Mouse (Mus musculus): Measurements from ENCODE around the gene Fndc11. TPM values are rescaled to one million over a fixed set of nuclear protein-coding genes. Genes with fewer than 3 reads are reported as not detected.

The Fndc11 gene
- polyA plus RNA-seq, 2 experiments from 2014 or later: 0.73 to 1.1 TPM

DNA sequence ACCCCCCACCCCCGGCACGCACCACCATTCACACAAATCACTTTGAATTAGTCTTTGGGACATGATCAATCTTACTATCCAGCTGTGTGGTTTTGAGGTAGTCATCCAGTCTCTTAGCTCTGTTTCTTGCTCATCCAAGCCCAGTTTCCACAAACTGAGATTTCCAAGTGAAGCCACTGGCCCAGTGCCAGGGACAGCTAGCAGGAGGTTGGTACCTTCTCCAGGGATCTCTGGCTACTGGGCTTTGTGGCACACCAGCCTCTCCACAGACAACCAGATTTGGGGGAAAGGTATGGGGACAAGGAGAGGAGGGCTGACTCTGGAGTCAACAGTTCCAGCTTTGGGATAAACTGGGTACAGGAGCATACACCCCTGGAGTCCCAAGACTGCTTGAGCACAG is 548 bp downstream of the Fndc11 start:
- no peak for ATAC-seq

DNA sequence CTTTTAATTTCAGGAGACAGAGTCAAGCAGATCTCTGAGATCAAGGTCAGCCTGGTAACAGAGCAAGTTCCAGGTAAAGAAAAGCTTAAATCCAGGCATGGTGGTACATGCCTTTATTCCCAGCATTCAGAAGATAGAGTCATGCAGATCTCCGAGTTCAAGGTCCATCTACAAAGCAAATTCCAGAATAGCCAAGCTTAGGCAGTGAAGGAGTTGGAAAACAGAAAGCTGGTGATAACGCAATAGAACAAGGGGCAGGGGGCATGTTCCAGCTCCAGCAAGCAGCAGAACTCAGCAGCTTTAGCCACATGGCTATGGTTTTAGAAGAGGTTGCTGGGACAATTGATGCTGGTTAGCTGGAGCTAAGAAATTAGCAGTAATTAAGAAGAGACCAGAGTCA is 5.2 kb downstream of the Fndc11 start:
- ATAC-seq: no peak

DNA sequence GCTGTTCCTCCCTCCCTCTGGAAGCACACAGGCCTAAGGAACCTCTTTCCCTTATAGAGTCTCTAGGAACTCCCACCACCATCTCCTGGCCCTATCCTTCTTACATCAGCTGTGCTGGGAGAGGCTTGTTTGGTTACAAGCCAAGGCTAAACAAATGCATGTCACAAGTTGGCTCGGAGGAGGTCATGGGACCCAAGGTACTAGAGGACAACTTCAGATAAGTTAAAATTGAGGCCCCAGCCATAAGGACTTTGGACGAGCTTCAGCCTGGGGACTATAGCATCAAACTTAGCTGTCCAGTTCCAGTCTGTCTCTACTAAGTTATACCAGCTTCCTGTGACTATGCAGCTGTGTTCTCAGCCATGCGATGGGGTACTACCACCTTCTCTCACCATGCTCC is 7.3 kb downstream of the Fndc11 start:
- no peak for ATAC-seq

DNA sequence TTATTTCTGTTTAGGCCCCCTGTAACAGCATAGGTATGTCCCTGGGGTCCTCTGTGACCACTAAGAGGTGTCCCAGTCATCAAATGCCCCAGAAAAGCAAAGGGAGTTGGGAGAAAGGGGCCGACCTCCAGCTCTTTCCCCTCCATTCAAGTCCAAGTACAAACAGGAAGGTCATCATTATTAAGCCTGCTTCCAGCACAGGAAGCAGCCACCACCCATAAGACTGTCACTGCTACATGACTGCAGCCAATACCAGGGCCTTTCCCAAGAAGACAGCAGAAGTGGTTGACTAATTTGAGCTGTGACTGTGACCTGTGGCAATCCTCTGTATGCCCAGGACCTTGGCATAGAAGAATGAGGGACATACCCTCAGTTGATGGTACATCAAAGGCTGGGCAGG is 8.5 kb downstream of the Fndc11 start:
- ATAC-seq: no peak

DNA sequence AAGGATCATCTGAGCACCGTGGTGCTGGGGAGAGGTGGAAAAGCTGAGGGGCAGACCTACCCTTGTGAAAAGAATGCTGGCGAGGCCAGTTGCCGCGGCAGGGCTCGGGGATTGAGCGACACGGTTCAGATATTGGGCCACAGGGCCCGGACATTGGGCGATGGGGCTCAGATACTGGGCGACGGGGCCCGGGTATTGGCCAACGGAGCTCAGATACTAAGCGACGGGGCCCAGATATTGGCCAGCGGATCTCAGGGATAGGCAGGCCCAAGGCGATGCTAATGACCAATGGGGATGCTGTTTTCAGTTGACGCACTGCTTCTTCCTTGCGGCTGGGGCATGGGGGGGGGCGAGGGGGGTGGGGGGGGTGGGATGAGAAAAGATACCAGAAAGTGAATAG is 11.4 kb downstream of the Fndc11 start:
- no peak for ATAC-seq

DNA sequence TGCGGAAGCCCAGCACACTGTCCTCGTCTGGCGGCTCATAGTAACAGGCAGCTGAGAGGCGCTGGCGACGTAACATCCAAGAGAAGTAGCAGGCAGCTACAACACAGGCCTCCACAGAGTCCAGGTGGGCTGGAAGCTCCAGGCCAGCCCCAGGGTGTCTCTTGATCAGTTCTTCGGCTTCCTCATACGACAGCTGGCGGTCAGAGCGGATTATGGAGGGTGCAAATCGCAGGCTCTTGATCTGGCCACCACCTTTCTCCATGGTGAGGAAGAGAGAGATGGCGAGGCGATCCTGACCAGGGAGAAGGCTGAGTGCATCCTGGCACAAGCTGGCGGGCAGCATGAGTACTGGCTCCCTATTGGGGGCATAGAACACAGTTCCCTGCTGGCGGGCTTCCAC is 13.6 kb downstream of the Fndc11 start:
- ATAC-seq: no peak

DNA sequence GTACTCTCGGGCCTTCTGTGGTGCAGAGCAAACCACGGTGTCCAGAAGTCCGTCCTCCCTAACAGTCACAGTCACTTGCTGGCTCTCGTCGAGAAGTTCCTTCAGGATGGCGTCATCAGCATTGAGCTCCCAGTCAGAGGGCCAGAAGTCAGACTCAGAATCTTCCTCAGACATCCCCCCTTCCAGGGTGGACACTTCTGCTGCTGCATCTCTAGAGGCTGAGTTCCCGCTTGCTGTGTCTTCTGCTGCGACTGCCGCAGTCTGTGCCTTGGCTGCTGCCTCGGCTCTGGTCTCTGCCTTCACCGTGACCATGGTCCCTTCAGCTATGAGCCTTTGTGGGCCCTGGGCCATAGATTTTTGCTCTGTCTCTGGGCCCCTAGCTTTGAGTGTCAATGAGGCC is 14.9 kb downstream of the Fndc11 start:
- no peak for ATAC-seq

DNA sequence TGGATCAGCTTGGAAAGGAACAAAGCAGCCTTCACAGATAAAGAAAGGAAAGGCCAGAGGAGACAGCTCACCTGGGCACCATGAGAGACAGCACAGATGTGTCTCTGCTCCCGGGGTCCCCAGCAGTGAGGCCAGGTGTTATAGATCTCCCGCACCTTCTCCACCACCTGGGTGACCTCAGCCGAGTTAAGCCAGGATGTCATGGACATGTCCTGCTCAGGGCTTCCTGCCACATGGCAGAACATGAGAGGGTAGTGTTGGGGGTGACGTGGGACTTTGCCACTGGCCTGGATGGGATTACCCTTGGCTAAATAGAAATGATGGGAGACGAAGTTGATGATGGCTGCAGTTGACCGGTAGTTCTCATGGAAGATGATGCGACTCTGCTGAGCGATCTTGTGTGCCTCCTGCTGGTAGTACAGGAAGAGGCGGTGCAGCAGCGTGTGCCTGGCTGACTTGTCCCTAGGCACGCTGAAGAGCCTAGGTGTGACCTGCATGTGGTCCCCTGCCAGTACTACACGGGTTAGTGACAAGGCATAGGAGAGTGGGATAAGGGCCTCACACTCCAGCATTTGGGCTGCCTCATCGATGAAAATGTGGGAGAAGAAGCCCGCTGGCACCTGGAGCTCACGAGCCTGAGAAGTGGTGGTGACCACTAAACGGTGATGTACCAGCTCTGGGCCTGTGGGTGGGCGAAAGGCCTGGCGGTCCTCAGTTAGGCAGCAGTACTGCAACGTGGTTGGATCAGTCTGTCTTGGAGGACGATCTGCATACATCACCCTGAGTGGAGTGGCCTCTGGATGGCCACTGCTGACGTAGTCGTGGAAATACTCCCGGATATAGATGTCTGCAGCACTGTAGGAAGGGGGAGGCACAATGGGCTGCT is 16.1 kb downstream of the Fndc11 start:
- no peak for ATAC-seq

DNA sequence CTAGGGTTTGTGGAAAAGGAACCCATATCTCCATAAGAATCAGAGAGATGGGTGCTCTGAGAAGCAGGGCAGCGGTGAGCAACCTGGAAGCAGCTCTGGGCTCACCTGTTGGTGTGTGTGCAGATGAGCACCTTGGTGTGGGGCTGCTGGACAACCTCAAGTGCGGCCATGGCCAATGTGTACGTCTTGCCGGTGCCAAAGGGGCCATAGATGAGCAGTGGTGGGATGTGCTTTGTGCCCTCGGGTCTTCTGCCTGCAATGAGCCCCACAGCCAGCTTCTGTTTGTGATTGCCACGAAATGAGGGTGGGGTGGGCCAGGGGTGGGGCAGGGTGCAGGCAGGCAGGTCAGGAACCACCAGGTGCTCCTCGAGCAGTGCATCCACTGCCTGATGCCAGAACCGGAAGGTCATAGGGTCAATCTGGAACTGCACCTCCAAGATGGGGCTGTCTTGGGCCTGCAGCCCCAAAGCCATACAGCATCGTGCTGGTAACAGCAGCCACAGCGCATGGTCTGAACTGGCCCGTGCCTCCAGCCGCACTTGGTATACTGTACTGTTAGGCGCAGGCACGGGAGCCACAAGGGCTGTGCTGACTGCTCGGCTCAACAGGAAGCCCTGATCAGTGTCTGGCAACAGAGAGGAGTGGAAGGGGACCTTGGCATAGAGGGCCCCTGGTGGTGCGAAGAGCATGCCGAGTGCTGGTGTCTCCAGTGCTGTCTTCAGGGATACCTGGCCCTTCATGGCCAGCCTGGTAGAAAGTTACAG is 17.6 kb downstream of the Fndc11 start:
- no peak for ATAC-seq

DNA sequence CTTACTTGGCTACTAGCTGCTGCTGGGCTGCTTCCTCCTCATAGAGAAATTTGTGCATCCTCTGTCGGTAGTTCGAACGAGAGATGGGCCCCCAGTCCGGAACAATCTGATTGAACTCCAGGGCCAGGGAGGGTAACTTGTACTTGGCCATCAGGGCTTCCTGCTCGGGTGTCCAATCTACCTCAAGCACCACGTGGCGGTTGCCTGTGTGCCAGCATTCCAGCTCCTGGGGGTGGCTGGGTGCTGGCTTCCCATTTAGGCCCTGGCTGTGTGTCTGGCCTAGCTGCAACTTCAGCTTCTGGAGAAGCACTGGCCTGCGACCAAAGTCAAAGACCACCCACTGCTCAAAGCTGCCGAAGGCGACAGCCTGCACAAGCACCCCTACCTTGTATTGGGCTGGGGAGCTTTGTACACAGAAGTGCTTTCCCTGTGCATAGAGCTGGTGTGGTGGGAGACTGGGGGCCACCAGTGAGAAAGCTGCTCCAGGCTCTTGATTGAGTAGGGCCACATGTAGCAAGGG is 18.3 kb downstream of the Fndc11 start:
- ATAC-seq: no peak

DNA sequence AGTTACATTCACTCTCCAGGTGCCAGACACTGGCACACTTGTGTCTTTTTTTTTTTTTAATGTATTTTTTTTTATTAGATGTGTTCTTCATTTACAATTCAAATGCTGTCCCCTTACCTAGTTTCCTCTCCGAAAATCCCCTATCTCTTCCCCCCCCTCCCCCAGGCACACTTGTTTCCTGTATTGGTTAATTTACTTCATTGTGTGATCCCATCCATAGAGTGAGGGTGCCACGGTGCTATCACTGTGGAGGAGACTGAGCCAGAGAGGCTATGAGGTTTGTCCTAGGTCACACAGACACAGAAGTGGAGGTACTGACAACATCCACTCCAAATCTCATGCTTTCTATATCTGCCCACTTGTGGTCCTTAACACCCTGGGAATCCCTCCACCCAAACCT is 19.0 kb downstream of the Fndc11 start:
- no peak for ATAC-seq

DNA sequence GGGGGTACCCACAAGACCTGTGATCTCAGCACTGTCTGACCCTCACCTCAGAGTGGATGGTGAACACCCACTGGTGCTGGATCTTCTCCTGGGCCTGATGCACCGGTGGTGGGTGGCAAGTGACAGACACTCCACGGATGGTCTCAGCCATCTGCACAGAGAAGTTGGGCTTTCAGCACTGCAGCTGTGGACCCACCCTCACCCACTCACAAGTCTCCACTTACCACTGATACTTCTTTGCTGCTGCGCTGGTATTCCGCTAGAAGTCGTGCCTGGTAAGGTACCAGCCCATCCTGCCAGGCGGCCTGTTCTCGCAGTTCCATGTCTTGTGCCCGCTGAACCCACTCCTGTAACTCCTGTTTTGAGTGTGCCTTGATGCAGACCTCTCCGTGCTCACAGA is 19.4 kb downstream of the Fndc11 start:
- no peak for ATAC-seq

DNA sequence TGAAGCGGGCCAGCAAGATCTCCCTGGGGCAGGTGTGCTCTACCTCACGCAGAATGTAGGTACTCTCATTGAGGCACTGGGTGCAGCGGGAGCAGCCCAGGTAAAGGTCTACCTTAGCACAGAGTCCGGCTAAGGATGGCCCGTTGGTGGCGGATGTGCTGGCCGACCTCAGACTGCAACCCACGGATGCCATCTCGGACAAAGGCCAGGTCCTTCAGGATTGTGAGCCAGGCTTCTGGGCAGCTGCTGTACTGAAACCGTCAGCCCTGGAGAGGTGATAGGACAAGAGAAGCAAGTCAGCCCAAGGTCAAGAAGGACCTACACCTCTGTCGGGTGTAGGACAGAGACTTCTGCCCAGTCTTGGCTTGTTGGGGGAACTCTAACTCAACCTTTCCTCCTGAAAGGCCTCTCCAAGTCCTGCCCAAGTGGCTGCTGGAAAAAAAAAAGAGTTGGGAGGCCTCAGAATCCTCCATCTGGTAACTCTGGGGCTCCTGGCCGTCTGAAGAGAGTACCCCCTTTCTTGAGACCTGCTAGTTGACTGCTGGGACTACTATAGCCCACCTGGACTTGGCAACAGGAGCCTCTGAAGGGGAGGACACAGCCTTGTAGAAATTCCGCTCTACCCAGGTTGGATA is 21.1 kb downstream of the Fndc11 start:
- ATAC-seq: no peak

DNA sequence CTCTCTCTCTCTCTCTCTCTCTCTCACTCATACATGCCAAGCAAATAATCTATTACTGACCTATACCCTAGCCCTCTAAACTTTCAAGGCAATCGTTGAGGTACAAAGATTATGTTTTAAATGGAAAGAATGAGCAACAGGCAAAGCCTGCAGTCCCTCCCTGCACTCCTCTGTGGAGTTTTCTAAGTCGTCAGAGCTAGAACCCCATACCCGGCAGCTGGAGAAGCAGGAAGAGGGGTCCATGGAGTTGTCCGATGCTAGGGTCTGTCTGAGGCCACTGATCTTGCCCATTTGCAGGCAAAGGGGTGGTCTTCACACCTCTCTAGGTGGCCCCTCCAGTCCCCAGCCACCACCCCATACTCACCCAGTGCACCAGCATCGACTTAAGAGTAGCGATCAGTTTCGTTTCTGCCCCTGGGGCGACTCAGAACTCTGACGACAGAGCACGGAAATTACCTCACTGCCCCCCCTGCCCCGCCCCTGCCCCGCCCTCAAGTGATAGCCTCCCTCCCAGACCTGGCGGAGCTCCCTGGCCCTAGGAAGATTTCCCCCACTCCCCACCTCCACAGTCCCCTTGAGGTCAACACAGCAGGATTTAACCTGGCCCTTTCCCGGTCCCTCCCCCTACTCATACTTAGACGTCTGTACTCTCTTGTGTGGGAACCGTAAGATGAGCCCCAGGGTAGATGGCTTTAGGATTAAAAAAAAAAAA is 21.9 kb downstream of the Fndc11 start, which contains the start of gene Helz2:
Gene Helz2 (minus strand): TSS at position 426 of the 712 bp plus-strand sequence.
- ATAC-seq: peak; percentile 91

DNA sequence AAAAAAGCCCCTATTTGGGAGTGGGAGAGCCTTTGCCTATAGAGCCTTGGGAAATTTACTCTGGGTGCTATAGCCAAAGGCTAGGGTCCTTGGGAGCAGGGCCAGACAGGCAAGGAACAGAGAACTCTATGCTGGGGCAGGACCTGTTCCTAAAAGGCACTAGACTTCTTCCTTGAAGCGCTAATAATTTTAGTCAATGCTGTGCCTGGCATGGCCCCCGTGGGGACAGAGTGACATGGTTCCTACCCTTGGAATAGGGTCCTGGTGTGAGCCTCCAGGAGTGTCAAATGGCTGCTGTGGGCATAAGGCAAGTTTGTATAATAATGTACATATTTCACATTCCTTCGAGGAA is 22.5 kb downstream of the Fndc11 start:
- ATAC-seq: no peak

DNA sequence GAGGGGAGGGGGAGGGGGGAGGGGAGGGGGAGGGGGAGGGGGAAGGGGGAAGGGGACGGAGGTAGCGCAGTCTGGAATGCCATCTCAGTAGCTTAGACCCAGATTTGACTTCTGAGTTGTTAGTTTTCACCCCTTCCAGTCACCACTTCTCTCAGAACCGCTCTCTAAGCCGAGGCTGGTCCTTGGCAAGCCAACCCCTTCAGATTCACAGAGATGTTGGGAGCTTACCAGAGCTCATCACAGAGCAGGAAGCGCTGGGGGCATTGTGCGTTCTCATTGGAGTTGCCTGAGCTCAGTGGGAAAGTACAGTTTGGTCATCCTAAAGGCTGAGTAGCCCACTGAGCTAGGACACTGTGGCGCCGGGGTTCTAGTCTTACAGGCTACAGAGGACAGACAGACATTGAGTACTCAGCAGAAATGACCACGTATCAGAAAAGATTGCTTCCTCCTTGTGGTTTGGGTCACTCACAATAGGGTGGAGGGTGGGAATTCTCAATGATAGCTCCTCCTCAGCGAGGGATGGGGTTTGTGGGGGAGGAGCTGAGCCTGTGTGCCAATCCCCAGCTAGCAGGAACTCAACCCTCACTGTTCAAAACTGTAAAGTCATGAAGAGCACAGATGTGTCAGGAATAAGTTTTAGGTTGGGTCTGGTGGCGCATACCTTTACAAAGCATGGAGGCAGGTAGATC is 24.0 kb downstream of the Fndc11 start:
- ATAC-seq: no peak

DNA sequence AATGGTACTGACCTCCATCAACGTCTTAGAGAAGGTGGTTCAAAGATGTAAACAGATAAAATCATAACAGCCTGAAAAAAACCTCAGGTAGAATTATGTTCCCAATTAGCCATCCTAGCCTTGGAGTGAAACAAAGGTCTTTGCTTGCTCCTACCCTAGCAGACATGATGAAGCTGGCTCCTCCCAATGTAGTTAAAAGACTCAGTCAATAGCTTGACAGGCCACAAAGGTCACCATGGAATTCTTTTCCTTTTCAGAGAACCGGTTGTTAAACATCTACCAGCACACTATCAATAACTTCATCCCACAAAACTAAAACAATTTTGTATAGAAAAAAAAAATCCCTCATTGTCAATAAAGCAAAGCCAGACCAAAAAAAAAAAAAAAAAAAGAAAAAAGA is 25.2 kb downstream of the Fndc11 start:
- no peak for ATAC-seq

DNA sequence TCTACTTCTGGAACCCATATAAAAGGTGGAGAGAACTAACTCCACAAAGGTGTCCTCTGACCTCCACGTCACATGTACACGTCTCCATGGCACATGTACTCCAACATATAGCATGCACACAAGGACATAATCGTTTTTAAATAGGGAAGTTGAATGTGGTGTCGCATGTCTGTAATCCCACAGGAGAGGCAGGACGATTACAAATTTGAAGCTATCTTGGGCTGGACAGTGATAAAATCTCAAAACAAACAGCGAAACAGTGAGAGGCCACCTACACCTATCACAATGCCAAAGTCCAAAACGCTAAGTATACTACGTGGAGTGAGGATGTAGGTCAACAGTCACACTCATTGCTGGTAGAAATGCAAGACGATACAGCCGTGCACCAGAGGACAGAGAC is 29.4 kb downstream of the Fndc11 start:
- no peak for ATAC-seq

DNA sequence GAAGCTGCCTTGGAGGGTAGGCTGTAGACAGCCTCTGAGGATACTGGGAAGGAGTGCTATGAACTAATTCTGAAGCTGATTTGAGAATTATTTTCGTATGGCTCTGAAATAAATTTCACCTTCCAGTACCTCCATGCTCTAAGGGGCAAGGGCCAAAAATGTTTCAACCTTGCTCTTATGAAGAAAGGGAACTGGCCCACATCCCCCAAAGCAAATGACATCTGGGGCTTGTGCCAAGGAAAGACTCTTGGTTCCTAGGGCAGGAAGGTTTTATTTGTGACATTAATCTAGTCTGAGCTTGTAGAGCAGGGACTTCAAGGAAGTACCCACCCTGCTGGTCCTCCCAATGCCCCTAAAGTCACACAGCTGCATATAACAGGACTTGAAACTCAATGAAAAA is 32.0 kb downstream of the Fndc11 start:
- no peak for ATAC-seq

DNA sequence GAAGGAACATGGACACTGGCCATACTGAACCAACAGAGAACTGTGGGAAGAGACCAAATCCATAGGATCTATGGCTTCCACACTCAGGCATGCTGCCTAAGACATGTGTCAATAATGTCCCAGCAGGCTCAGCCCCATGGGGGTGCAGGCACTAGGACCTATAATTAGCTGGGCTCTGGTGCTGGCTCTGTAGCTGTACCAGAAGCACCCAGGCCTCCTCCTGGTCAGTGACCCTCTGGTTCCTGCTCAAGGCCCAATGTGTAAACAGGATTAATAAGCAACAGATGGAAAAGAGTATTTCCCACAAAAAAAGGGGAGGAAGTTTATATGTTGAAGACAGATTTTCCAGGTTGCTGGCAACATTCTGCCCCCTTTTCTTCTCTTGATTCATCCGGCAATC is 33.4 kb downstream of the Fndc11 start:
- no peak for ATAC-seq

DNA sequence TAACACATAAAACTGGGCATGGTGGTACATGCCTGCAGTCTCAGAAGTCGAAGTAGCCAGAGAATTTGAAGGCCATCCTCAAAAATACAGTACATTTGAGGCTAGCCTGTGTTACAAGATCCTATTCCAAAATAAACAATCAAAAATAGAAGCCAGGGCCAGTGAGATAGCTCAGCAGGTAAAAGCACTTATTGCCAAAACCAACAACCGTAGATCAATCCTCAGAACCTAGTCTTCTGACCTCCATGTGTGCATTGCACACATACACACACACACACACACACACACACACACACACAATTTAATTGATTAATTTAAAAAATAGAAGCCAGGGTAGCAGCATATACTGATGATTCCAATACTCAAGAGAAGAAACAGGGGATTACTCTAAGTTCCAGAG is 47.0 kb downstream of the Fndc11 start:
- no peak for ATAC-seq

DNA sequence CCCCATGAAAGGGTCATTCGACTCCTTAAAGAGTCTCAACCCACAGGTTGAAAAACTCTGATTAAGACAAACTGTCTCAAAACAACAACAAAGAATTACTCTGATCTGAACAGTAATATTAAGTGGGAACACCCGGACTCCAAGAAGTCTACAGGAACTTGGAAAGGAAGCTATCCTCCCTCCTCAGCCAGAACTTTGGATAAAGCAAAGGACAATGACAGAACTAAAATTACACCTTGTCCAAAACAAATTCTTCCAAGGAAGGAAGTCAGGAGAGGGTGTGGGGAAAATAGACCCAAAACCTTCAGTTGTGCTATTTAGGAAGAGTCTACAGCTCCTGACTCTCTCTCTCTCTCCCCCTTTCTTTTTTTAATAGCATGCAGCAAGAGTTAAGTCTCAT is 52.3 kb downstream of the Fndc11 start:
- ATAC-seq: no peak
